Mouse (Mus musculus): ENCODE measurements around the gene 9130230L23Rik. TPM values are rescaled to one million over a fixed set of nuclear protein-coding genes. Genes with fewer than 3 reads are reported as not detected.

9130230L23Rik gene
- total RNA-seq (2018; cell fraction: chromatin; rRNA removed) = 100 to 1,000 TPM in 1 of 26 experiments, 10 to 100 TPM in 12, 1 to 10 TPM in 13; 1.6 to 104 (median 10.2) TPM
- total RNA-seq (2018; cell fraction: cytosol; rRNA removed) = under 1 TPM in 24 of 26 experiments, not detected in 2; 0.07 to 0.93 (median 0.25) TPM
- 100 to 1,000 TPM in 1 of 26 experiments, 10 to 100 TPM in 12, 1 to 10 TPM in 13; 2.3 to 126 (median 10.8) TPM for total RNA-seq (2018; cell fraction: nucleus; rRNA removed)
- polyA plus RNA-seq (2018) = 0.35 TPM in 1 of 3 replicates, not detected in the others

- Histone ChIP-seq H3K4me3 (ENCODE audit: inconsistent target) (no peak within 1 kb of the TSS), H3K36me3 (ENCODE audit: inconsistent target) (no peaks in the 10 kb centered on the region), H3K79me2 (ENCODE audit: inconsistent target) (no peaks in the 10 kb centered on the region), H3K27ac (no peak within 1 kb of the TSS)
- WGBS (ENCODE audit: missing documents) = 81% methylated on average over 13 of the region's 14 CpGs
These were observed at the start of gene 9130230L23Rik for GRCm38 (mm10) chr5:66004134-66004925. Gene 9130230L23Rik (minus strand): TSS chr5:66004285.

- 97% methylated on average over 19 of the region's 20 CpGs for WGBS (ENCODE audit: missing documents)
- Histone ChIP-seq H3K4me3 (ENCODE audit: inconsistent target) (no peak overlapping the region), H3K27ac (no peak overlapping the region), H3K36me3 (ENCODE audit: inconsistent target) (peaks cover 11% of the 10 kb centered on the region; the same call in 1 of the 2 replicates), H3K79me2 (ENCODE audit: inconsistent target) (peaks cover 100% of the 10 kb centered on the region)
These were observed 48.9 kb upstream of the 9130230L23Rik start for GRCm38 (mm10) chr5:66052777-66053548.

DNA sequence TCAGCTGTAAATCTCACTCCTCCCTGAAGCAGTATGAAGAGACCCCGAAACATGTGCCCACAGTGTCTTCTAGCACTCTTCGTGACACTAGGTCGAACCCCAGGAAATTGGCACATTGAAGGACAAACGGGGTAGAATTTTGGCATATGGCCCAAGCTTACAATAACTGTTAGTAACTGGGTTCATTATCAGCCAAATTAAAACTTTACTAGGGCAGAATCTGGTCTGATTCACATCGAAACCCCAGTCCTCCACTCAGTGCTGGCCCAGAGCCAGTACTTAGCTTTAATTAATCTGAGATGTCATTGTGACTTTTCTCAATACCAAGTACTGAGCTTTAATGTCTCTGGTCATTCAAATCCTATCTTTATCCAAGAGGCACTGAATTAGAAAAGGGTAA lies 46.8 kb upstream of the 9130230L23Rik start:
- Histone ChIP-seq H3K4me3 (ENCODE audit: inconsistent target) (no peak overlapping the region), H3K27ac (no peak overlapping the region), H3K36me3 (ENCODE audit: inconsistent target) (peaks cover 8% of the 10 kb centered on the region; the same call in 1 of the 2 replicates), H3K79me2 (ENCODE audit: inconsistent target) (peaks cover 100% of the 10 kb centered on the region)
- 91% methylated on average over 5 of the region's 5 CpGs for WGBS (ENCODE audit: missing documents)

GRCm38 (mm10) chr5:66046356-66046755 lies 42.3 kb upstream of the 9130230L23Rik start:
- H3K27ac ChIP-seq = no peak overlapping the region
- H3K79me2 ChIP-seq (ENCODE audit: inconsistent target) = peaks cover 100% of the 10 kb centered on the region
- 100% methylated on average over 3 of the region's 3 CpGs for WGBS (ENCODE audit: missing documents)
- no peak overlapping the region for H3K4me3 ChIP-seq (ENCODE audit: inconsistent target)
- H3K36me3 ChIP-seq (ENCODE audit: inconsistent target) = peaks cover 36% of the 10 kb centered on the region; the same call in 1 of the 2 replicates

DNA sequence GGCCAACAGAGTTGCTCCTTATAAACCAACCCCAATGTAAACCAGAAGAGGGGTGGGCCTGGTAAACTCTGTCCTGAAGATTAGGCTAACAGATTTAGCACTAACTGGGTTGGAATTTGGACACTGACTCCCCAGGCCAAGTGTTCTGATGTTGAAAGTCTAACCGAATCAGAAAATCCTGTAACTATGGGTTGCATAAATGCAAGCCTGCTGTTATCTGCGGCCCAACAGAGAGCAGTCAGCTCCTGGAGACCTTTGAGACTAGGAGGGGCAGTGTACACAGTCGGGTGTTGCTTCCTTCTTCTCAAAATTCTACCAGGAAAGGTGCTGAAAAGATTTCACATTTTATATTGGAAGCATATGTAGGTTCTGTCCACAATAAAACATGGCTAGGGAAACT lies 39.8 kb upstream of the 9130230L23Rik start:
- peaks cover 41% of the 10 kb centered on the region; the same call in 1 of the 2 replicates for H3K36me3 ChIP-seq (ENCODE audit: inconsistent target)
- H3K4me3 ChIP-seq (ENCODE audit: inconsistent target) = no peak overlapping the region
- 91% methylated on average over 3 of the region's 3 CpGs for WGBS (ENCODE audit: missing documents)
- H3K27ac ChIP-seq = no peak overlapping the region
- H3K79me2 ChIP-seq (ENCODE audit: inconsistent target) = peaks cover 100% of the 10 kb centered on the region

DNA sequence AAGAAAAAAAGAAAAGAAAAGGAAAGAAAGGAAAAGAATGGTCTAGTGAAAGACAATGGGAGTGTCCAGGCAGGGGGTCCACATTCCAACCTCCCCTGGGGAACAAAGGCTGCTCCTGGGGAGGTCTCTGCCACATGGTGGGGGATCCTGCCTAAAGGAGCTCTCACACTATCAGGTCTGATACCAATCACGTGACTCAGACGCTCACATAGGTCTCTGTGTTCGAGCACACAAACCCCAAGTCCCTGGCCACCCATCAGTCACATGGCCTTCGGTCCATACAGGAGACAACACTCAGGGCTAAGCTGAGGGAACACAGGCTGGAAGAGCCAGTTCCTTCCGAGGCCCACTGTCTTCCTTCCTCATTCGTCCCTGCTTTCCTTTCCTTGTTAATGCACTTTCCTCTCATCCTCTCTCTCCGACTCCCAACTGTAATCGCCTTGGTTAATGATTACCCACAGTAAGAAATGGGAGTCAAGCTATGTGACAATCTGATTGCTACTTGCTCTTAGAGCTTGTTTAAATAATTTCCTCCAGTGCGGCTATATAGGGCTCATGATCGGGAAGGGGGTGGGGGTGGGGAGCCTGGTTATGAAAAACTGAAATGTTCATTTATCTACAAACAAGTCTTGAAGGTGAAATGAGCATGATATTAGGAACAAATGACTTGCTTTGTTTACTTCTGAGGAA lies 38.7 kb upstream of the 9130230L23Rik start:
- peaks cover 100% of the 10 kb centered on the region for H3K79me2 ChIP-seq (ENCODE audit: inconsistent target)
- H3K36me3 ChIP-seq (ENCODE audit: inconsistent target) = peaks cover 41% of the 10 kb centered on the region; the same call in 1 of the 2 replicates
- no peak overlapping the region for H3K4me3 ChIP-seq (ENCODE audit: inconsistent target)
- 84% methylated on average over 10 of the region's 10 CpGs for WGBS (ENCODE audit: missing documents)
- no peak overlapping the region for H3K27ac ChIP-seq

DNA sequence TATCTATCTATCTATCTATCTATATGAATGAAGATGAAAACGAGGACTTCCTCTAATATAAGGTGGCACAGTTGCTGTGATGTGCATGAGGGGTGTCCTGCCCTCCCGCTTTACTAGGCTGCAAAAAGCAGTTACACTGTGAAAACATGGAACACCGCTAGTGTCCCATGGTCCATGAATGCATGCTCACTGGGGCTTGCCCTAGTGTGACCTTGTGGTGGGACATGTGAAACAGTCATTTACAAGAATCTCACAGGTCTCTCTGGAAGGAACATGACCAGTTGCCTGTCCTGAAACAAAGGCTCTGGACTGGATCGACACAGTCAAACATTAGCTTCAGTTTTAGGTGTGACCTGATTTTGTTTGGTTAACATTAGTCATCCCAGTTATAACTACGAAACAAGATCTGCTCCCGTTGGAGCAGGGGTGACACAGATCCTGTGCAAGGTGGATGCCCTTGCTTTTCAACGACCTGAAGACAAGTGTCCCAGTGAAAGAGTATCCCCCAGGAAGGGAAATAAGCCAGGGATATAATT lies 36.7 kb upstream of the 9130230L23Rik start:
- WGBS (ENCODE audit: missing documents) = 100% methylated on average over 5 of the region's 7 CpGs
- no peak overlapping the region for H3K27ac ChIP-seq
- H3K4me3 ChIP-seq (ENCODE audit: inconsistent target) = no peak overlapping the region
- peaks cover 44% of the 10 kb centered on the region; the same call in 1 of the 2 replicates for H3K36me3 ChIP-seq (ENCODE audit: inconsistent target)
- H3K79me2 ChIP-seq (ENCODE audit: inconsistent target) = peaks cover 100% of the 10 kb centered on the region

GRCm38 (mm10) chr5:66039813-66040212 lies 35.7 kb upstream of the 9130230L23Rik start:
- no peak overlapping the region for H3K27ac ChIP-seq
- 92% methylated on average over 1 of the region's 2 CpGs for WGBS (ENCODE audit: missing documents)
- peaks cover 100% of the 10 kb centered on the region for H3K79me2 ChIP-seq (ENCODE audit: inconsistent target)
- peaks cover 43% of the 10 kb centered on the region for H3K36me3 ChIP-seq (ENCODE audit: inconsistent target)
- no peak overlapping the region for H3K4me3 ChIP-seq (ENCODE audit: inconsistent target)

DNA sequence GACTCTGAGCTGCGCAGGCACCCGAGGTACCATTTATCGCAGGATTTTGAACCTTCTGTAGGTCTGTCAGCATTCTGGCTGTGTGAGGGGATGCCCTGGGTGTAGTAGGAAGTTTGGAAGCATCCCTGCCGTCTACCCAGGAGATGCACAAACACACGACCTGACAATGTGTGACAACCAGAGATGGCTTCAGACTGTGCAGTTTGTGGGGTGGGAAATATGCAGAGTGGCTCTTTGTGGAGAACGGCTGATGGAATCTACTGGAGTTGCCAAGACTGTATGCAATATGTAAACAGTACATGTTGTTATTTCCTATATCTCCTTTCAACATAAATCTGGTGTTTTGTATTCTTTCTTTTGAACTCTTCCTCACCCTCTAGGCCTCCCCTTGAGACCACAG lies 33.0 kb upstream of the 9130230L23Rik start:
- 95% methylated on average over 6 of the region's 6 CpGs for WGBS (ENCODE audit: missing documents)
- peaks cover 100% of the 10 kb centered on the region for H3K79me2 ChIP-seq (ENCODE audit: inconsistent target)
- H3K27ac ChIP-seq = no peak overlapping the region
- peaks cover 39% of the 10 kb centered on the region for H3K36me3 ChIP-seq (ENCODE audit: inconsistent target)
- no peak overlapping the region for H3K4me3 ChIP-seq (ENCODE audit: inconsistent target)

- 94% methylated on average over 6 of the region's 7 CpGs for WGBS (ENCODE audit: missing documents)
- H3K79me2 ChIP-seq (ENCODE audit: inconsistent target) = peaks cover 100% of the 10 kb centered on the region
- peaks cover 44% of the 10 kb centered on the region for H3K36me3 ChIP-seq (ENCODE audit: inconsistent target)
- no peak overlapping the region for H3K4me3 ChIP-seq (ENCODE audit: inconsistent target)
- no peak overlapping the region for H3K27ac ChIP-seq
These were observed 32.5 kb upstream of the 9130230L23Rik start for GRCm38 (mm10) chr5:66036440-66037054.

GRCm38 (mm10) chr5:66034375-66035195 lies 30.5 kb upstream of the 9130230L23Rik start:
- peaks cover 57% of the 10 kb centered on the region for H3K36me3 ChIP-seq (ENCODE audit: inconsistent target)
- no peak overlapping the region for H3K27ac ChIP-seq
- WGBS (ENCODE audit: missing documents) = 97% methylated on average over 10 of the region's 14 CpGs
- H3K79me2 ChIP-seq (ENCODE audit: inconsistent target) = peaks cover 100% of the 10 kb centered on the region
- H3K4me3 ChIP-seq (ENCODE audit: inconsistent target) = no peak overlapping the region

- Histone ChIP-seq H3K4me3 (ENCODE audit: inconsistent target) (no peak overlapping the region), H3K27ac (no peak overlapping the region), H3K79me2 (ENCODE audit: inconsistent target) (peaks cover 99% of the 10 kb centered on the region), H3K36me3 (ENCODE audit: inconsistent target) (peaks cover 73% of the 10 kb centered on the region)
- WGBS (ENCODE audit: missing documents) = 100% methylated on average over 1 of the region's 1 CpGs
These were observed 28.7 kb upstream of the 9130230L23Rik start for GRCm38 (mm10) chr5:66032826-66033225.

GRCm38 (mm10) chr5:66031699-66032098 lies 27.6 kb upstream of the 9130230L23Rik start:
- 90% methylated on average over 5 of the region's 5 CpGs for WGBS (ENCODE audit: missing documents)
- Histone ChIP-seq H3K4me3 (ENCODE audit: inconsistent target) (no peak overlapping the region), H3K79me2 (ENCODE audit: inconsistent target) (peaks cover 99% of the 10 kb centered on the region), H3K27ac (no peak overlapping the region), H3K36me3 (ENCODE audit: inconsistent target) (peaks cover 75% of the 10 kb centered on the region)
